Comparison of ENCODE assay signal across 10 mouse cellular contexts in the genomic region with DNA sequence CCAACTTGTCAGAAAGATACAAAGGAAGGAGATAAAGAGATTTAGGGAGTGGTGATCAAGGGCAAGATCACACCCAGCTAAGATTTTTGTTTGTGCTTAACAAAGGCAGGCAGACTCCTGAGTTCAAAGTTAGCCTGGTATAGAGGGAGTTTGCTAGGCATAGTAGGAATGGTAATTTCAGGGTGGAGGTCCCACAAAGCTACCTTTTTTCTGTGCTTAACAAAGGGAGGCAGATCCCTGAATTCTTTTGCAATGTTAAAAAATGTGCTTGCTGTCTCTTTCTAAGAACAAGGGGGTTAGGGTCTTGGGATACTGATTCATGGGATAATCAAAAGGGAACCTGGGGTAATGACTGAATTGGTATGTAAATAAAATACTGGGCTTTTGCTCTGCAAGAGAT.
DNase-seq lines count a peak whose midpoint lies in the region.
"Had no signal": no experiment of that assay in that cellular context is flagged by ENCODE, and none has a peak within 500 bp of the region (broad histone marks: within the 10 kb centered on the region; RNA-seq: fewer than 3 reads in every experiment).

No protein-coding gene starts in this region.

- peak; percentile 85 for DNase-seq in ES-CJ7 (ENCODE audit: low read depth, low spot score)
- peak; percentile 87 for DNase-seq in R1 (ENCODE audit: low read depth, low spot score)
- peak; percentile 82 for DNase-seq in ZHBTc4 (ENCODE audit: low read depth, low spot score)
- no peak for DNase-seq in heart, adult 8-10 months (ENCODE audit: low spot score)
- no peak for DNase-seq in spleen, postnatal 36 days (ENCODE audit: low spot score in 2 of 2)
- DNase-seq: adrenal gland, adult 2 months; adrenal gland, postnatal 10 days; adrenal gland, postnatal 25 days; B cell, adult 2 months; forebrain, postnatal 0 days had no signal

Comparison
In these comparisons a context has a peak if more than half of its experiments do, and no peak if none do; other contexts are left out.
1. DNase-seq: peak in ES-CJ7 (single experiment), R1 (single experiment) and ZHBTc4 (single experiment); none in heart, adult 8-10 months (single experiment) and spleen, postnatal 36 days (0 of 2).